Mouse (Mus musculus) hindbrain, embryonic 13.5 days (tissue): ENCODE results near the gene Best1. TPM values are rescaled to one million over a fixed set of nuclear protein-coding genes. Genes with fewer than 3 reads are reported as not detected.

Experiments
- ATAC-seq: fragments of 200-750 bp; cut with Nextera tagmentation; 2 replicates; pipeline ENCODE4 v1.8.0; 2017; ENCODE audit warnings: moderate TSS enrichment; ENCODE audit not compliant: low FRiP score
- H3K27ac ChIP-seq: fragments of 300-500 bp; sonication (generic); 2 replicates; pipeline ENCODE4 v1.5.1; 2015; ENCODE audit warnings: inconsistent platforms, mild to moderate bottlenecking, moderate library complexity
- H3K27me3 ChIP-seq: fragments of 300-500 bp; sonication (generic); 2 replicates; pipeline ENCODE4 v1.6.1; 2015; ENCODE audit warnings: mild to moderate bottlenecking, inconsistent platforms
- H3K36me3 ChIP-seq: fragments of 300-500 bp; sonication (generic); 2 replicates; pipeline ENCODE4 v1.6.1; 2015; ENCODE audit warnings: mild to moderate bottlenecking, inconsistent platforms
- H3K4me1 ChIP-seq: fragments of 300-500 bp; sonication (generic); replicated peaks from 2 replicates; pipeline ENCODE4 v1.6.1; 2015; ENCODE audit warnings: inconsistent platforms
- H3K4me2 ChIP-seq: fragments of 300-500 bp; sonication (generic); 2 replicates; pipeline ENCODE4 v1.6.1; 2015; ENCODE audit warnings: inconsistent platforms, mild to moderate bottlenecking, moderate library complexity
- H3K4me3 ChIP-seq: fragments of 300-500 bp; sonication (generic); 2 replicates; pipeline ENCODE4 v1.5.1; 2015; ENCODE audit warnings: mild to moderate bottlenecking, inconsistent platforms
- H3K9ac ChIP-seq: fragments of 300-500 bp; sonication (generic); 2 replicates; pipeline ENCODE4 v1.6.1; 2015; ENCODE audit warnings: mild to moderate bottlenecking, inconsistent platforms
- H3K9me3 ChIP-seq: fragments of 300-500 bp; sonication (generic); 2 replicates; pipeline ENCODE4 v1.6.1; 2016; ENCODE audit warnings: inconsistent platforms
- WGBS: fragments of 180-500 bp; shearing (Covaris S2); methylation state at CpG from one replicate; pipeline ENCODE4 v1.1.7; 2015; 5-methylcytosine and 5-hydroxymethylcytosine counted together
- polyA plus RNA-seq: library from polyadenylated mRNA; unstranded; fragments of >200 nt; fragmentation: Nextera tagmentation; extraction: Ambion mirVana; gene quantifications from 2 replicates; pipeline ENCODE4 v1.2.1, GENCODE M21; 2015

The Best1 gene
- polyA plus RNA-seq, 1 experiment from 2014 or later = 1.5 TPM

- WGBS = 63% methylated on average over 2 of the region's 2 CpGs
- ATAC-seq = no peak
- Histone ChIP-seq H3K36me3 (no peaks in the 10 kb centered on the region), H3K4me3 (no peak overlapping the region), H3K27ac (no peak overlapping the region), H3K27me3 (no peaks in the 10 kb centered on the region), H3K9ac (no peak overlapping the region), H3K9me3 (no peaks in the 10 kb centered on the region), H3K4me2 (no peak overlapping the region), H3K4me1 (no peaks in the 10 kb centered on the region)
Observed at GRCm38 (mm10) chr19:9966096-9966867, 35.2 kb downstream of the Best1 start.

- no peaks in the 10 kb centered on the region for H3K27me3 ChIP-seq
- no peaks in the 10 kb centered on the region for H3K36me3 ChIP-seq
- no peak overlapping the region for H3K4me3 ChIP-seq
- 33% methylated on average over 7 of the region's 7 CpGs for WGBS
- H3K4me1 ChIP-seq = no peaks in the 10 kb centered on the region
- H3K9ac ChIP-seq = no peak overlapping the region
- no peak overlapping the region for H3K27ac ChIP-seq
- H3K4me2 ChIP-seq = no peak overlapping the region
- no peaks in the 10 kb centered on the region for H3K9me3 ChIP-seq
- no peak for ATAC-seq
Observed at GRCm38 (mm10) chr19:9964205-9964916, 37.1 kb downstream of the Best1 start.

GRCm38 (mm10) chr19:9960769-9961168 lies 40.7 kb downstream of the Best1 start:
- WGBS = 76% methylated on average over 5 of the region's 5 CpGs
- H3K9me3 ChIP-seq = no peaks in the 10 kb centered on the region
- 0 out of 2 replicates have a peak, but pooled peaks cover 8% of the 10 kb centered on the region for H3K4me1 ChIP-seq
- no peaks in the 10 kb centered on the region for H3K36me3 ChIP-seq
- H3K9ac ChIP-seq = no peak overlapping the region
- no peak overlapping the region for H3K27ac ChIP-seq
- no peak overlapping the region for H3K4me3 ChIP-seq
- H3K4me2 ChIP-seq = no peak overlapping the region
- ATAC-seq = no peak
- no peaks in the 10 kb centered on the region for H3K27me3 ChIP-seq

- H3K4me1 ChIP-seq = peaks cover 20% of the 10 kb centered on the region; the same call in 1 of the 2 replicates
- WGBS = 86% methylated on average over 5 of the region's 5 CpGs
- H3K4me3 ChIP-seq = no peak overlapping the region
- no peaks in the 10 kb centered on the region for H3K36me3 ChIP-seq
- H3K4me2 ChIP-seq = no peak overlapping the region
- no peak overlapping the region for H3K27ac ChIP-seq
- H3K27me3 ChIP-seq = no peaks in the 10 kb centered on the region
- no peaks in the 10 kb centered on the region for H3K9me3 ChIP-seq
- no peak overlapping the region for H3K9ac ChIP-seq
- no peak for ATAC-seq
Observed at GRCm38 (mm10) chr19:9957965-9958364, 43.5 kb downstream of the Best1 start.

GRCm38 (mm10) chr19:9956624-9957388 lies 44.6 kb downstream of the Best1 start:
- Histone ChIP-seq H3K9ac (no peak overlapping the region), H3K4me1 (peaks cover 20% of the 10 kb centered on the region; the same call in 1 of the 2 replicates), H3K36me3 (no peaks in the 10 kb centered on the region), H3K27ac (no peak overlapping the region), H3K9me3 (no peaks in the 10 kb centered on the region), H3K4me3 (no peak overlapping the region), H3K27me3 (no peaks in the 10 kb centered on the region), H3K4me2 (no peak overlapping the region)
- peak; percentile 72 for ATAC-seq
- WGBS = 83% methylated on average over 4 of the region's 4 CpGs

GRCm38 (mm10) chr19:9955438-9955837 lies 46.0 kb downstream of the Best1 start:
- H3K9me3 ChIP-seq = no peaks in the 10 kb centered on the region
- H3K4me2 ChIP-seq = no peak overlapping the region
- no peak overlapping the region for H3K4me3 ChIP-seq
- H3K27ac ChIP-seq = no peak overlapping the region
- peaks cover 20% of the 10 kb centered on the region; the same call in 1 of the 2 replicates for H3K4me1 ChIP-seq
- H3K9ac ChIP-seq = no peak overlapping the region
- no peak for ATAC-seq
- 83% methylated on average over 1 of the region's 1 CpGs for WGBS
- H3K36me3 ChIP-seq = no peaks in the 10 kb centered on the region
- no peaks in the 10 kb centered on the region for H3K27me3 ChIP-seq

- ATAC-seq = no peak
- no peak overlapping the region for H3K4me2 ChIP-seq
- H3K9ac ChIP-seq = no peak overlapping the region
- H3K27ac ChIP-seq = no peak overlapping the region; the same call in 1 of the 2 replicates
- no peaks in the 10 kb centered on the region for H3K36me3 ChIP-seq
- H3K27me3 ChIP-seq = no peaks in the 10 kb centered on the region
- H3K9me3 ChIP-seq = no peaks in the 10 kb centered on the region
- H3K4me3 ChIP-seq = no peak overlapping the region
- 50% methylated on average over 5 of the region's 5 CpGs for WGBS
- peaks cover 20% of the 10 kb centered on the region; the same call in 1 of the 2 replicates for H3K4me1 ChIP-seq
Observed at GRCm38 (mm10) chr19:9954811-9955202, 46.6 kb downstream of the Best1 start.

- ATAC-seq = peak; percentile 73
- peak overlapping the region; percentile 45 for H3K27ac ChIP-seq
- H3K9me3 ChIP-seq = no peaks in the 10 kb centered on the region
- no peak overlapping the region for H3K4me3 ChIP-seq
- no peak overlapping the region for H3K9ac ChIP-seq
- H3K4me1 ChIP-seq = peaks cover 20% of the 10 kb centered on the region; the same call in 1 of the 2 replicates
- no peaks in the 10 kb centered on the region for H3K36me3 ChIP-seq
- no peaks in the 10 kb centered on the region for H3K27me3 ChIP-seq
- H3K4me2 ChIP-seq = no peak overlapping the region
- 43% methylated on average over 7 of the region's 7 CpGs for WGBS
Observed at GRCm38 (mm10) chr19:9954055-9954810, 47.2 kb downstream of the Best1 start.

GRCm38 (mm10) chr19:9952912-9953311 lies 48.5 kb downstream of the Best1 start:
- Histone ChIP-seq H3K27ac (no peak overlapping the region), H3K36me3 (no peaks in the 10 kb centered on the region), H3K4me1 (peaks cover 20% of the 10 kb centered on the region; the same call in 1 of the 2 replicates), H3K9ac (no peak overlapping the region), H3K4me2 (no peak overlapping the region), H3K9me3 (no peaks in the 10 kb centered on the region), H3K4me3 (no peak overlapping the region), H3K27me3 (no peaks in the 10 kb centered on the region)
- 87% methylated on average over 3 of the region's 3 CpGs for WGBS
- ATAC-seq = no peak

GRCm38 (mm10) chr19:9952390-9952789 lies 49.0 kb downstream of the Best1 start:
- ATAC-seq = no peak
- no peak overlapping the region for H3K4me3 ChIP-seq
- H3K9me3 ChIP-seq = no peaks in the 10 kb centered on the region
- H3K27me3 ChIP-seq = no peaks in the 10 kb centered on the region
- H3K4me2 ChIP-seq = no peak overlapping the region
- H3K9ac ChIP-seq = no peak overlapping the region
- whole genome bisulfite sequencing = 85% methylated on average over 3 of the region's 3 CpGs
- H3K4me1 ChIP-seq = peaks cover 20% of the 10 kb centered on the region; the same call in 1 of the 2 replicates
- no peaks in the 10 kb centered on the region for H3K36me3 ChIP-seq
- H3K27ac ChIP-seq = no peak overlapping the region

GRCm38 (mm10) chr19:9946986-9947385 lies 54.4 kb downstream of the Best1 start:
- Histone ChIP-seq H3K27ac (no peak overlapping the region), H3K4me2 (no peak overlapping the region), H3K27me3 (no peaks in the 10 kb centered on the region), H3K4me1 (no peaks in the 10 kb centered on the region), H3K9me3 (no peaks in the 10 kb centered on the region), H3K4me3 (no peak overlapping the region), H3K9ac (no peak overlapping the region), H3K36me3 (no peaks in the 10 kb centered on the region)
- 82% methylated on average over 3 of the region's 3 CpGs for WGBS
- no peak for ATAC-seq
